Mouse (Mus musculus) G1E (cell line): ENCODE data around the gene Nt5e. TPM values are rescaled to one million over a fixed set of nuclear protein-coding genes. Genes with fewer than 3 reads are reported as not detected.

Source experiments
- ATAC-seq: 2 replicates; pipeline ENCODE4 v1.8.0; 2016; ENCODE audit warnings: mild to moderate bottlenecking; ENCODE audit not compliant: insufficient number of reproducible peaks, poor library complexity, low FRiP score, severe bottlenecking; ENCODE audit errors: extremely low read depth
- DNase-seq: peaks from one replicate; pipeline ENCODE4 v3.0.0; 2012; ENCODE audit warnings: low spot score
- H3K27me3 ChIP-seq: 2 replicates; pipeline ENCODE4 v1.6.1; 2012; ENCODE audit warnings: mild to moderate bottlenecking, low read length, inconsistent platforms; ENCODE audit not compliant: insufficient read depth
- H3K36me3 ChIP-seq: replicated peaks from 2 replicates; pipeline ENCODE3; 2012; ENCODE audit warnings: mild to moderate bottlenecking, inconsistent platforms
- H3K4me1 ChIP-seq: 2 replicates; pipeline ENCODE4 v1.6.1; 2012; ENCODE audit warnings: low read depth, low read length, inconsistent platforms, mixed read lengths; ENCODE audit not compliant: insufficient read depth
- H3K4me3 ChIP-seq: 2 replicates; pipeline ENCODE4 v1.5.1; 2012; ENCODE audit warnings: low read depth, mild to moderate bottlenecking, inconsistent platforms, low read length, moderate library complexity, mixed read lengths
- H3K9me3 ChIP-seq: replicated peaks from 2 replicates; pipeline ENCODE4 v1.6.1; 2012; ENCODE audit warnings: inconsistent platforms
- CTCF ChIP-seq: IDR thresholded peaks from 2 replicates; pipeline ENCODE4 v1.5.1; 2012; ENCODE audit warnings: low read depth, low read length, inconsistent platforms, mixed read lengths
- GATA1 ChIP-seq: IDR thresholded peaks from 2 replicates; pipeline ENCODE4 v1.6.1; 2012; ENCODE audit warnings: borderline replicate concordance, low read length, inconsistent platforms, mixed read lengths
- GATA2 ChIP-seq: IDR thresholded peaks from 2 replicates; pipeline ENCODE4 v1.6.1; 2012; ENCODE audit warnings: low read depth, low read length, inconsistent platforms, borderline replicate concordance
- POLR2AphosphoS5 ChIP-seq: IDR thresholded peaks from 2 replicates; pipeline ENCODE4 v1.6.1; 2012; ENCODE audit warnings: low read depth, low read length, inconsistent platforms; ENCODE audit not compliant: insufficient replicate concordance
- TAL1 ChIP-seq: conservative IDR thresholded peaks from 2 replicates; pipeline ENCODE4 v1.6.1; 2012; ENCODE audit warnings: low read depth, low read length, inconsistent platforms, mixed read lengths
- polyA plus RNA-seq: library from polyadenylated mRNA; stranded (reverse); fragments of >175 nt; gene quantifications from 2 replicates; pipeline ENCODE4 v1.2.3, GENCODE M21; 2012
- total RNA-seq, 2 experiments: library from RNA; stranded (forward) in 1 of 2; stranded (reverse) in 1 of 2; fragments of 200-1000 nt in 1 of 2; fragments of >200 nt in 1 of 2; fragmentation: Nextera tagmentation in 1 of 2; gene quantifications; 2 replicates each; pipeline ENCODE4 v1.2.3; 2014 to 2017

Nt5e gene
- total and polyA plus RNA-seq, 3 experiments, result 0.22 TPM; not detected in 2

- ATAC-seq (no peak), DNase-seq (no peak)
- TF ChIP-seq GATA2 (no peak), CTCF (no peak), POLR2AphosphoS5 (no peak), GATA1 (no peak), TAL1 (no peak)
- Histone ChIP-seq H3K4me3 (no peak overlapping the region), H3K4me1 (no peaks in the 10 kb centered on the region), H3K27me3 (peaks cover 2% of the 10 kb centered on the region; the same call in 1 of the 2 replicates), H3K36me3 (no peaks in the 10 kb centered on the region), H3K9me3 (no peaks in the 10 kb centered on the region)
These were observed 15.2 kb downstream of the Nt5e start for GRCm38 (mm10) chr9:88342241-88342640.

GRCm38 (mm10) chr9:88342701-88343100 is 15.7 kb downstream of the Nt5e start:
- H3K36me3 ChIP-seq, result no peaks in the 10 kb centered on the region
- no peaks in the 10 kb centered on the region for H3K9me3 ChIP-seq
- H3K4me1 ChIP-seq, result no peaks in the 10 kb centered on the region
- no peak for ATAC-seq
- TF ChIP-seq POLR2AphosphoS5 (no peak), GATA2 (no peak), GATA1 (no peak), CTCF (no peak), TAL1 (no peak)
- no peak overlapping the region for H3K4me3 ChIP-seq
- H3K27me3 ChIP-seq, result peaks cover 3% of the 10 kb centered on the region; the same call in 1 of the 2 replicates
- no peak for DNase-seq

GRCm38 (mm10) chr9:88344424-88344823 is 17.4 kb downstream of the Nt5e start:
- Histone ChIP-seq H3K9me3 (no peaks in the 10 kb centered on the region), H3K4me1 (no peaks in the 10 kb centered on the region), H3K36me3 (no peaks in the 10 kb centered on the region), H3K27me3 (peaks cover 3% of the 10 kb centered on the region; the same call in 1 of the 2 replicates), H3K4me3 (no peak overlapping the region)
- ATAC-seq (no peak), DNase-seq (no peak)
- TF ChIP-seq TAL1 (no peak), POLR2AphosphoS5 (no peak), GATA1 (no peak), CTCF (no peak), GATA2 (no peak)

GRCm38 (mm10) chr9:88346857-88347256 is 19.9 kb downstream of the Nt5e start:
- H3K4me3 ChIP-seq, result no peak overlapping the region
- ATAC-seq, result no peak
- H3K27me3 ChIP-seq, result peaks cover 14% of the 10 kb centered on the region
- H3K4me1 ChIP-seq, result no peaks in the 10 kb centered on the region
- H3K9me3 ChIP-seq, result no peaks in the 10 kb centered on the region
- TF ChIP-seq GATA1, result no peak
- no peak for TF ChIP-seq CTCF
- no peak for TF ChIP-seq POLR2AphosphoS5
- no peak for TF ChIP-seq TAL1
- TF ChIP-seq GATA2, result no peak
- no peaks in the 10 kb centered on the region for H3K36me3 ChIP-seq
- DNase-seq, result no peak

- ATAC-seq (no peak), DNase-seq (no peak)
- H3K4me1 ChIP-seq, result no peaks in the 10 kb centered on the region
These were observed 21.6 kb downstream of the Nt5e start for GRCm38 (mm10) chr9:88348623-88349022.

GRCm38 (mm10) chr9:88350317-88350716 is 23.3 kb downstream of the Nt5e start:
- Histone ChIP-seq H3K9me3 (no peaks in the 10 kb centered on the region), H3K27me3 (peaks cover 14% of the 10 kb centered on the region), H3K36me3 (no peaks in the 10 kb centered on the region), H3K4me3 (no peak overlapping the region), H3K4me1 (no peaks in the 10 kb centered on the region)
- no peak for ATAC-seq
- no peak for DNase-seq
- TF ChIP-seq GATA2, result no peak
- TF ChIP-seq CTCF, result no peak
- TF ChIP-seq TAL1, result no peak
- TF ChIP-seq GATA1, result no peak
- no peak for TF ChIP-seq POLR2AphosphoS5

More at GRCm38 (mm10) chr9:88348623-88349022, 21.6 kb downstream of the Nt5e start:
- no peaks in the 10 kb centered on the region for H3K36me3 ChIP-seq
- TF ChIP-seq GATA2 (no peak), POLR2AphosphoS5 (no peak), GATA1 (no peak), TAL1 (no peak), CTCF (no peak)
- peaks cover 14% of the 10 kb centered on the region for H3K27me3 ChIP-seq
- H3K4me3 ChIP-seq, result no peak overlapping the region
- no peaks in the 10 kb centered on the region for H3K9me3 ChIP-seq

GRCm38 (mm10) chr9:88351163-88351562 is 24.2 kb downstream of the Nt5e start:
- no peak for ATAC-seq
- Histone ChIP-seq H3K27me3 (peaks cover 14% of the 10 kb centered on the region), H3K4me3 (no peak overlapping the region), H3K4me1 (no peaks in the 10 kb centered on the region), H3K9me3 (no peaks in the 10 kb centered on the region), H3K36me3 (no peaks in the 10 kb centered on the region)
- TF ChIP-seq GATA1 (no peak), TAL1 (no peak), POLR2AphosphoS5 (no peak), CTCF (no peak), GATA2 (no peak)
- DNase-seq, result no peak
